35 mouse cellular contexts compared by ENCODE assay signal in the genomic region with DNA sequence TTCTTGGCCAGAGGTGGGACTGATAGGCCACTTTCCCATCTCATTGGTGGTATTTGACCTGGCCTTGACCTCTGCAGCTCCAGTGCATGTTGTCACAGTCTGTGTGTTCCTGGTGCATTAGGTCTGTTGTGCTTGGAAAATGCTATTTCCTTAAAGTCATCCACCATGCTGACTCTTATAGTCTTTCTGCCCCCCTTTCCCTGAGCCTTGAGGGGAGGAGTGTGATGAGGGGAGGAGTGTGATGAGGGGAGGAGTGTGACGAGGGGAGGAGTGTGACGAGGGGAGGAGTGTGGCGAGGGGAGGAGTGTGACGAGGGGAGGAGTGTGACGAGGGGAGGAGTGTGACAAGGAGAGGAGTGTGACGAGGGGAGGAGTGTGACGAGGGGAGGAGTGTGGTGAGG.
"Had no signal": no experiment of that assay in that cellular context is flagged by ENCODE, and none has a peak within 500 bp of the region (broad histone marks: within the 10 kb centered on the region; RNA-seq: fewer than 3 reads in every experiment).

No protein-coding gene starts in this region.

- H3K9ac ChIP-seq: heart, embryonic 12.5 days; heart, embryonic 13.5 days; heart, embryonic 15.5 days; hindbrain, embryonic 12.5 days; hindbrain, embryonic 13.5 days; hindbrain, embryonic 14.5 days; hindbrain, embryonic 15.5 days; intestine, embryonic 15.5 days; kidney, embryonic 15.5 days had no signal

- ATAC-seq: hindbrain, embryonic 16.5 days; hindbrain, postnatal 0 days; inflammation-experienced regulatory T-cells, adult 6 months; intestine, embryonic 15.5 days; intestine, embryonic 16.5 days; intestine, postnatal 0 days had no signal

- H3K4me2 ChIP-seq: heart, embryonic 11.5 days; heart, embryonic 12.5 days; heart, embryonic 13.5 days; heart, embryonic 15.5 days; hindbrain, embryonic 12.5 days; hindbrain, embryonic 13.5 days; hindbrain, embryonic 14.5 days; hindbrain, embryonic 15.5 days; intestine, embryonic 15.5 days; kidney, embryonic 15.5 days had no signal

- H3K4me1 ChIP-seq: heart, embryonic 15.5 days; hindbrain, embryonic 12.5 days; hindbrain, embryonic 13.5 days; hindbrain, embryonic 15.5 days; intestine, embryonic 15.5 days had no signal

- DNase-seq: heart, postnatal 10 days; heart, postnatal 14 days; heart, postnatal 36 days; heart, postnatal 4 days; kidney, adult 11 months; kidney, adult 18-20 months; kidney, adult 2 months; kidney, adult 8-10 months; kidney, postnatal 10 days; kidney, postnatal 14 days; kidney, postnatal 25 days; kidney, postnatal 36 days; kidney, postnatal 4 days; layer of hippocampus, adult 9-11 months; layer of hippocampus, postnatal 36 days had no signal

- H3K27ac ChIP-seq: heart, embryonic 10.5 days; heart, embryonic 13.5 days; heart, embryonic 15.5 days; hindbrain, embryonic 10.5 days; hindbrain, embryonic 12.5 days; hindbrain, embryonic 13.5 days; hindbrain, embryonic 14.5 days; hindbrain, embryonic 15.5 days; hindbrain, postnatal 0 days; intestine, embryonic 15.5 days; kidney, embryonic 15.5 days; kidney, postnatal 0 days; layer of hippocampus, adult 2 months; left cerebral cortex, adult 2 months had no signal

- H3K4me3 ChIP-seq: heart, embryonic 10.5 days; heart, embryonic 12.5 days; heart, embryonic 13.5 days; heart, embryonic 15.5 days; hindbrain, embryonic 10.5 days; hindbrain, embryonic 12.5 days; hindbrain, embryonic 13.5 days; hindbrain, embryonic 15.5 days; intestine, embryonic 15.5 days; kidney, embryonic 15.5 days; layer of hippocampus, adult 2 months; left cerebral cortex, adult 2 months had no signal

- H3K27me3 ChIP-seq: heart, embryonic 12.5 days; heart, embryonic 13.5 days; heart, embryonic 15.5 days; hindbrain, embryonic 12.5 days; hindbrain, embryonic 13.5 days; hindbrain, embryonic 15.5 days; intestine, embryonic 15.5 days; kidney, embryonic 15.5 days had no signal

- H3K36me3 ChIP-seq: heart, embryonic 10.5 days; heart, embryonic 12.5 days; heart, embryonic 13.5 days; heart, embryonic 15.5 days; hindbrain, embryonic 10.5 days; hindbrain, embryonic 12.5 days; hindbrain, embryonic 13.5 days; hindbrain, embryonic 15.5 days; intestine, embryonic 15.5 days; kidney, embryonic 15.5 days had no signal

- H3K9me3 ChIP-seq: heart, embryonic 10.5 days; heart, embryonic 13.5 days; heart, embryonic 15.5 days; hindbrain, embryonic 12.5 days; hindbrain, embryonic 13.5 days; hindbrain, embryonic 15.5 days; intestine, embryonic 15.5 days; kidney, embryonic 15.5 days had no signal
